Mouse (Mus musculus) heart, adult 2 months (tissue): ENCODE data around the gene Psmb1. TPM values are rescaled to one million over a fixed set of nuclear protein-coding genes. Genes with fewer than 3 reads are reported as not detected.
A peak's percentile ranks its signal among the peaks of the same experiment; 100 is the strongest.
"Not testable (repeated sequence)": the region's sequence is repeated elsewhere in the genome, so short reads cannot be mapped to it uniquely, and the experiment has no call there.

ENCODE experiments used
- DNase-seq, 2 experiments: peaks; one replicate each; pipeline ENCODE4 v3.0.0; 2021
- H3K27ac ChIP-seq: fragments of 200-600 bp; 2 replicates; pipeline ENCODE4 v1.8.1; 2022
- H3K27me3 ChIP-seq: fragments of 200-500 bp; 2 replicates; pipeline ENCODE4 v1.6.1; 2012; ENCODE audit warnings: mild to moderate bottlenecking, low read length, inconsistent platforms, mixed read lengths; ENCODE audit not compliant: control insufficient read depth, insufficient read depth
- H3K36me3 ChIP-seq: fragments of 200-500 bp; 2 replicates; pipeline ENCODE4 v1.6.1; 2012; ENCODE audit warnings: low read length, inconsistent platforms; ENCODE audit not compliant: control insufficient read depth, insufficient read depth
- H3K4me1 ChIP-seq: fragments of 200-500 bp; 2 replicates; pipeline ENCODE4 v1.6.1; 2011; ENCODE audit warnings: low read length; ENCODE audit not compliant: control insufficient read depth, insufficient read depth
- H3K4me3 ChIP-seq: fragments of 200-600 bp; 2 replicates; pipeline ENCODE4 v1.8.1; 2022
- H3K79me2 ChIP-seq: fragments of 200-500 bp; replicated peaks from 2 replicates; pipeline ENCODE4 v1.6.1; 2012; ENCODE audit warnings: mild to moderate bottlenecking, inconsistent platforms, low read length, moderate library complexity, mixed read lengths; ENCODE audit not compliant: control insufficient read depth, insufficient read depth
- H3K9ac ChIP-seq: fragments of 200-500 bp; 2 replicates; pipeline ENCODE4 v1.6.1; 2012; ENCODE audit warnings: low read depth, mild to moderate bottlenecking, control low read depth, inconsistent platforms, low read length, mixed read lengths
- CTCF ChIP-seq: fragments of 200-600 bp; IDR thresholded peaks from 2 replicates; pipeline ENCODE4 v1.8.1; 2022; ENCODE audit warnings: antibody characterized with exemption, mild to moderate bottlenecking, moderate library complexity
- EP300 ChIP-seq: fragments of 200-500 bp; IDR thresholded peaks from 2 replicates; pipeline ENCODE4 v1.6.1; 2011; ENCODE audit warnings: low read depth, low read length, control low read depth; ENCODE audit not compliant: insufficient read depth
- POLR2A ChIP-seq: fragments of 200-500 bp; IDR thresholded peaks from 2 replicates; pipeline ENCODE4 v1.6.1; 2011; ENCODE audit warnings: mild to moderate bottlenecking, low read depth, low read length, control low read depth; ENCODE audit not compliant: insufficient read depth
- WGBS: fragments of 180-500 bp; shearing (Covaris S2); methylation state at CpG from one replicate; pipeline ENCODE4 v1.1.7; 2018; 5-methylcytosine and 5-hydroxymethylcytosine counted together
- intact Hi-C: fragments of 180-260 bp; cut with DNase I; formaldehyde crosslinking; loops from one replicate; pipeline ENCODE4 v1.15.1; 2025
- long read RNA-seq: library from polyadenylated mRNA; stranded (forward); transcript quantifications from one replicate; pipeline ENCODE4 v2.0.0, GENCODE M21; 2021
- polyA plus RNA-seq: library from polyadenylated mRNA; depleted of rRNA; stranded (reverse); fragments of >200 nt; gene quantifications from 2 replicates; pipeline ENCODE4 v1.2.3, GENCODE M21; 2012; rRNA removed
- total RNA-seq, 2 experiments: library from RNA; stranded (reverse); gene quantifications; 2 replicates each; pipeline ENCODE4 v1.2.3; 2021

The Psmb1 gene
- total RNA-seq, result 100 to 1,000 TPM; 109 to 125 TPM
- polyA plus RNA-seq, result 93.1 and 161 TPM in 2 replicates
- long read RNA-seq, transcript Psmb1-201 (6 exons, 1,758 nt), result major isoform, 153 of 161 reads
- long read RNA-seq, partial matches to known transcripts, result 7 of 161 reads
- long read RNA-seq, other reads (novel, unspliced or antisense), result 0 of 161 reads

DNA sequence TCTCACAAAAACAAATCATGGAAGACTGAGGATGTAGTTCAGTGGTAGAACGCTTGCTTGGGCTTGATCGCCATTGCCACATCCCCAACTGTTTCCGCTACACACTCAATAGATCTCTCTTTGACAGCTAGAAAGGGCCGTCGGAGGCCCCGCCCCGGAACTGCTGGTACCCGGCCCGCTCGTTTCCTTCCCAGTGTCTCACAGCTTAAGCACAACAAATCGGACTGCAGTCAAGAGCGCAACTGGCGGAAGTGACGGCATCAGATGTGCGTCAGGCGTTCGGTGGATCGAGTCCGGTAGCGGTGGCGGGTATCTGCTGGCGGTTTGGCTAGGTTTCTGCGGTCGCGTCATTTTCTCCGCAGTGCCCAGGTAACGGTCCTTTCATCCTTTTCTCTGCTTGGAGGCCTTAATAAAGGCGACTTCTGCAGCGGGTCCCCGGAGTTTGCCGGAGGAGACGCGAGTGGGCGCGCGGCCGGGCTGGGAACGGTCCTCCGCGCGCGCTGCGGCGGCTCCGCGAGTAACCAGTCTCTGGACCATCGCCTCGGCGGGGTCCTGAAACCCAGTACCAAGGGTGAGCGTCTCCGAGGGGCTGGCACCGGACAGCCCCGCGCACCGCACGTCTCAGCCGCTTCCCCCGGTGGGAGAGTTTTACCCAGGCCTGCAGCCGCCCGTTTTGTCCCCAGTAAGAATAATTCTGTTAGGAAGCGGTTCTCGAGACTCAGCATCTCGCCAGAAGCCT is at the start of gene Psmb1, which contains the start of gene Tbp:
Gene Psmb1, minus strand, starts transcription at position 96 of the 739 bp plus-strand sequence.
Gene Tbp, plus strand, starts transcription at position 233 of the 739 bp plus-strand sequence.
- under 1% methylated on average over 63 of the region's 63 CpGs for WGBS
- Histone ChIP-seq H3K9ac (peak within 1 kb of the TSS; percentile 64), H3K4me3 (peak within 1 kb of the TSS; percentile 67), H3K27me3 (no peaks in the 10 kb centered on the region), H3K36me3 (peaks cover 18% of the 10 kb centered on the region), H3K4me1 (peaks cover 3% of the 10 kb centered on the region), H3K79me2 (peaks cover 2% of the 10 kb centered on the region), H3K27ac (peak within 1 kb of the TSS; percentile 94)
- intact Hi-C loops, result loop anchor here (2.0 kb wide), 1 partner anchor 207 kb away; no protein-coding TSS in a partner anchor
- DNase-seq, result peak; percentile 96 to 97
- TF ChIP-seq EP300 (peak; percentile 87), CTCF (no peak), POLR2A (peak; percentile 84)

DNA sequence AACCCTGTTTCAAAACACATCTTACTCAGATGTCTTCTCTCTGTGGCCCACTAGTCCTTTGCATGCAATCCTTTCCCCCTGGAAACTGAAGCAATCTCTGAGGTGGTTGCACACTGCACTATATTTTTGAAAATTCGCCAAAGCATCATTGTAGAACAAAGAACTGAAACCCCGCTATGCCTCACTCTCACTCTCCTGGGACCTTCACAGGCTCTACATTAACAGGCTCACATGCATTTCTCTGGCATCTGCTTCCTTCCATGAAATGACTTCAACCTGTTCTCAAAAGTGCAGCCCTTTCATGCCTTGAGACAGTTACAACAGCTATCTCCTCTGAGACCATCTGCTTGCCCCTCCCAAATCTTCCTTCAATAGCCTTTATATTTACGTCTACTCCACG is 46.9 kb upstream of the Psmb1 start:
- intact Hi-C loops, result no loop called here

DNA sequence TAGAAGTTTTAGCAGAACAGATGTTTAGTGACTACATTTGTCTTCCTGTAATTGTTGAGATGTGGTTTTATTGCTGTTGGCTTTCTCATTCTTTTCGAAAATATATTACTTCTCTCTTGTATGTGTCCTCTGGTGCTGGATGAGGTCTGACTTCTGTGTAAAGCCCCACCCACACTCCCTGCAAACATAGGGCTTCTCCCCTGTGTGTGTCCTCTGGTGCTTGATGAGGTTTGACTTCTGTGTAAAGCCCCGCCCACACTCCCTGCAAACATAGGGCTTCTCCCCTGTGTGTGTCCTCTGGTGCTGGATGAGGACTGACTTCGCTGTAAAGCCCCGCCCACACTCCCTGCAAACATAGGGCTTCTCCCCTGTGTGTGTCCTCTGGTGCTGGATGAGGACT is 44.3 kb upstream of the Psmb1 start:
- H3K79me2 ChIP-seq, H3K4me3 ChIP-seq, H3K27ac ChIP-seq, DNase-seq, H3K36me3 ChIP-seq, intact Hi-C loops, H3K9ac ChIP-seq, H3K4me1 ChIP-seq, H3K27me3 ChIP-seq: not testable (repeated sequence)
- WGBS, result 57% methylated on average over 4 of the region's 4 CpGs

More for the DNA sequence above, 46.9 kb upstream of the Psmb1 start:
- H3K9ac ChIP-seq, result no peak overlapping the region
- no peak overlapping the region for H3K4me3 ChIP-seq
- H3K27ac ChIP-seq, result no peak overlapping the region
- H3K4me1 ChIP-seq, result no peaks in the 10 kb centered on the region
- 59% methylated on average over 4 of the region's 4 CpGs for WGBS
- no peaks in the 10 kb centered on the region for H3K36me3 ChIP-seq
- DNase-seq, result no peak
- H3K79me2 ChIP-seq, result no peaks in the 10 kb centered on the region
- no peaks in the 10 kb centered on the region for H3K27me3 ChIP-seq
- no peak for TF ChIP-seq POLR2A
- no peak for TF ChIP-seq EP300
- TF ChIP-seq CTCF, result no peak

DNA sequence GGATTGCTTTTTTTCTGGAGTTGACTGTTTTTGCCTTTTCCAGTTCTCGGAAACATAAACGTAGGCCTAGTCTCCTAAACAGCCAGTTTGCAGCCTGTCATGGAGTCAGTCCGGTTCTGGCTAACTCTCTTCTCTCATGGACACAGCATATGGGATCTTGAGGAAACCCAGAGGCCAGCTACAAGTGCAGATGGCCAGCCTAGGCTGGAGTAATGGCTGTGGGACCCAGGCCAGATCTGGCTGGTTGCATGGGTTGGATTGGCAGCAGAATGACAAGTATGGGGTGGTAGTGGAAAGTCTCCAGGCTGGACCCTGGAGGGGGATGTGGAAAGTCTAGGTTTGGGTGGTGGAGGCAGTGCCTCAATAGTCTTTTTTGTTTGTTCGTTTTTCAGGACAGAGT is 40.8 kb upstream of the Psmb1 start:
- H3K9ac ChIP-seq, result no peak overlapping the region
- H3K27me3 ChIP-seq, result peaks cover 3% of the 10 kb centered on the region; the same call in 1 of the 2 replicates
- no peaks in the 10 kb centered on the region for H3K79me2 ChIP-seq
- DNase-seq, result no peak
- no peak for TF ChIP-seq CTCF
- no peak for TF ChIP-seq POLR2A
- TF ChIP-seq EP300, result no peak
- H3K4me3 ChIP-seq, result no peak overlapping the region
- H3K36me3 ChIP-seq, result no peaks in the 10 kb centered on the region
- H3K4me1 ChIP-seq, result no peaks in the 10 kb centered on the region
- 67% methylated on average over 4 of the region's 4 CpGs for WGBS
- intact Hi-C loops, result no loop called here
- H3K27ac ChIP-seq, result no peak overlapping the region

DNA sequence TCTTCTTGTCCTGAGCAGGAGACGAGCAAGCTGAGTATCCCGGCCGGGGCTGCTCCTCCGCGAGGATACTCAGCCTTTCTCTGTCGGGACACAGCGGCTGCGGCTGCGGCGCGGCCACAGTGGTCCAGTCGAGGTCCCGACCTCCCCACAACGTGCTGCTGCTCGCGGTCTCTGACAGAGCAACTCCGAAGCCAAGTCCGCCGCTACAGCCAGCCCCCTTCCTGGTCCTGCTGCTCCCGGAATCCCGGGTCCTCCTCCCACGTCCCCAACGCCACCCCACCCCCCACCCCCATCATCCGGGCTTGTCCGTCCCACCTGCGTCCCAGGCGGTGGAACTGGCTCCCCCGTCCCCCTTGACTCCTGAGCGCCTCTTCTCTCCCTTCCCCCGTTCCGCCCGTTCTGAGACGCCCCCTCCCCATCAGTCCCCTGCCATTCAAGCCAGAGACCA is 36.9 kb upstream of the Psmb1 start:
- DNase-seq, result peak in 1 of 2 experiments; percentile 29
- WGBS, result 3% methylated on average over 32 of the region's 33 CpGs

DNA sequence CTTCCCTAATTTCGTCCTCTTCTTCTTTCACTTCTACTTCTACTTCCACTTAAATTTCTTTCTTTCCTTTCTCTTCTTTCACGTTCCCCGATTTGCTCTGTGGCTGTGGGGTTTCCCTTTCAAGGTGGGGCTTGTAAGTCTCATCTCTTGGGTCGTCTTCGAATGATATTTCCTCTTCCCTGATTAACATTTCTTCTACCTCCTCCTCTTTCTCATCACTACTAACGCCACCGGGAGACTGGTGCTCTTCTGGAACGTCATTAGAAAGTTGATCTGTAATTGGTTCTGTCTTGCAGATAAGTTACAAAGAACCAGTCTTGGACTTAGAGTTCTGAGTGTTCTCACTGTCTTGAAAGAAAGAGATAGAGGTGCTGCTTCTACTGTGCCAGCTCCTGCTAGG is 36.4 kb upstream of the Psmb1 start:
- no peaks in the 10 kb centered on the region for H3K36me3 ChIP-seq
- DNase-seq, result no peak
- no peak overlapping the region for H3K27ac ChIP-seq
- no peak overlapping the region for H3K9ac ChIP-seq
- intact Hi-C loops, result no loop called here
- whole genome bisulfite sequencing, result 19% methylated on average over 8 of the region's 8 CpGs
- H3K4me3 ChIP-seq, result peak overlapping the region; percentile 43
- no peaks in the 10 kb centered on the region for H3K4me1 ChIP-seq
- no peak for TF ChIP-seq EP300
- TF ChIP-seq POLR2A, result no peak
- TF ChIP-seq CTCF, result no peak
- H3K27me3 ChIP-seq, result peaks cover 3% of the 10 kb centered on the region; the same call in 1 of the 2 replicates
- no peaks in the 10 kb centered on the region for H3K79me2 ChIP-seq

More for the DNA sequence above, 36.9 kb upstream of the Psmb1 start:
- Histone ChIP-seq H3K27ac (no peak overlapping the region), H3K79me2 (no peaks in the 10 kb centered on the region), H3K9ac (peak overlapping the region; percentile 69), H3K4me1 (no peaks in the 10 kb centered on the region), H3K36me3 (no peaks in the 10 kb centered on the region), H3K4me3 (peak overlapping the region; percentile 43), H3K27me3 (peaks cover 3% of the 10 kb centered on the region; the same call in 1 of the 2 replicates)
- intact Hi-C loops, result no loop called here
- TF ChIP-seq POLR2A (no peak), CTCF (no peak), EP300 (no peak)
